In genomic region chr9:117018741-117019163, GRCm38 (mm10) we compare ENCODE assay signal across 9 mouse cellular contexts.
DNase-seq lines count a peak whose midpoint lies in the region; ATAC-seq and TF ChIP-seq lines count a peak whose summit lies in the region.
"Had no signal": no experiment of that assay in that cellular context is flagged by ENCODE, and none has a peak within 500 bp of the region (broad histone marks: within the 10 kb centered on the region; RNA-seq: fewer than 3 reads in every experiment).

No protein-coding gene starts in this region.

- intact Hi-C loops in gastrocnemius, adult 2 months (cut with DNase I), result no loop called here

- no peak overlapping the region for H3K4me3 ChIP-seq in gastrocnemius, adult 2 months
- H3K4me3 ChIP-seq in intestine, postnatal 0 days (ENCODE audit: low read depth, low read length), result no peak overlapping the region
- H3K4me3 ChIP-seq in liver, embryonic 16.5 days (ENCODE audit: low read depth, low read length), result peak overlapping the region; percentile 18
- no peak overlapping the region for H3K4me3 ChIP-seq in stomach, embryonic 16.5 days (replicated peaks; ENCODE audit: low read length)
- H3K4me3 ChIP-seq: megakaryocyte, embryonic 14.5 days had no signal

- 31% methylated on average over 2 of the region's 2 CpGs for WGBS in intestine, postnatal 0 days
- 33% methylated on average over 2 of the region's 2 CpGs for WGBS in liver, embryonic 16.5 days (ENCODE audit: insufficient replicate concordance)
- WGBS in stomach, embryonic 16.5 days, result 26% methylated on average over 2 of the region's 2 CpGs

- no peaks in the 10 kb centered on the region for H3K9me3 ChIP-seq in intestine, postnatal 0 days (ENCODE audit: control insufficient read depth)
- H3K9me3 ChIP-seq in liver, embryonic 16.5 days (replicated peaks; ENCODE audit: control insufficient read depth, low read length), result no peaks in the 10 kb centered on the region
- no peaks in the 10 kb centered on the region for H3K9me3 ChIP-seq in stomach, embryonic 16.5 days (replicated peaks; ENCODE audit: control insufficient read depth, low read length)

- peak overlapping the region; percentile 54 for H3K4me2 ChIP-seq in intestine, postnatal 0 days (replicated peaks; ENCODE audit: low read depth)
- H3K4me2 ChIP-seq in liver, embryonic 16.5 days (ENCODE audit: low read depth, low read length), result 0 out of 2 replicates have a peak overlapping the region, but pooled peaks have one; percentile 25
- H3K4me2 ChIP-seq in stomach, embryonic 16.5 days (ENCODE audit: low read depth, low read length), result no peak overlapping the region

- H3K9ac ChIP-seq in intestine, postnatal 0 days (ENCODE audit: low read depth, low read length), result no peak overlapping the region
- H3K9ac ChIP-seq in liver, embryonic 16.5 days (ENCODE audit: low read depth, low read length), result no peak overlapping the region
- no peak overlapping the region for H3K9ac ChIP-seq in stomach, embryonic 16.5 days (ENCODE audit: low read length)

- peaks cover 3% of the 10 kb centered on the region; the same call in 1 of the 2 replicates for H3K4me1 ChIP-seq in intestine, postnatal 0 days (replicated peaks; ENCODE audit: control insufficient read depth, insufficient read depth, low read length)
- no peaks in the 10 kb centered on the region; the same call in none of the 2 replicates for H3K4me1 ChIP-seq in liver, embryonic 16.5 days (ENCODE audit: control insufficient read depth, low read depth, low read length)
- H3K4me1 ChIP-seq in stomach, embryonic 16.5 days (ENCODE audit: control insufficient read depth, insufficient read depth, low read length), result peaks cover 14% of the 10 kb centered on the region
- H3K4me1 ChIP-seq: megakaryocyte, embryonic 14.5 days had no signal

- TF ChIP-seq CTCF in gastrocnemius, adult 2 months (IDR thresholded peaks at IDR 0.05), result no peak
- peak; percentile 37 for TF ChIP-seq CTCF in intestine, postnatal 0 days (IDR thresholded peaks at IDR 0.05; ENCODE audit: low read depth)

- peak; percentile 82 for ATAC-seq in intestine, postnatal 0 days
- peak; percentile 83 for ATAC-seq in liver, embryonic 16.5 days (ENCODE audit: low read depth)
- peak; percentile 79 for ATAC-seq in stomach, embryonic 16.5 days (ENCODE audit: insufficient read depth, low FRiP score)

- peak; percentile 45 for DNase-seq in gastrocnemius, adult 2 months
- no peak for DNase-seq in gastrocnemius, postnatal 4 days (ENCODE audit: low spot score in 2 of 2)
- peak; percentile 79 for DNase-seq in embryo, embryonic 10 days (ENCODE audit: low spot score)
- no peak for DNase-seq in layer of hippocampus, postnatal 25 days (ENCODE audit: extremely low spot score in 1 of 2, low spot score in 1 of 2)
- no peak for DNase-seq in ovary, postnatal 36 days (ENCODE audit: low spot score)

- peak overlapping the region; percentile 63 for H3K27ac ChIP-seq in gastrocnemius, adult 2 months
- H3K27ac ChIP-seq in intestine, postnatal 0 days (ENCODE audit: low read depth, low read length), result peak overlapping the region; percentile 61
- 0 out of 2 replicates have a peak overlapping the region, but pooled peaks have one; percentile 19 for H3K27ac ChIP-seq in liver, embryonic 16.5 days (ENCODE audit: low read length)
- H3K27ac ChIP-seq in stomach, embryonic 16.5 days (ENCODE audit: low read length), result peak overlapping the region; percentile 34; the same call in 1 of the 2 replicates

- no peaks in the 10 kb centered on the region for H3K36me3 ChIP-seq in intestine, postnatal 0 days (ENCODE audit: control insufficient read depth, insufficient read depth)
- H3K36me3 ChIP-seq in liver, embryonic 16.5 days (ENCODE audit: control insufficient read depth, insufficient read depth), result no peaks in the 10 kb centered on the region
- no peaks in the 10 kb centered on the region for H3K36me3 ChIP-seq in stomach, embryonic 16.5 days (ENCODE audit: control insufficient read depth, insufficient read depth, low read length)

- no peaks in the 10 kb centered on the region for H3K27me3 ChIP-seq in intestine, postnatal 0 days (replicated peaks; ENCODE audit: control insufficient read depth, insufficient read depth, low read length)
- H3K27me3 ChIP-seq in liver, embryonic 16.5 days (ENCODE audit: control insufficient read depth, insufficient read depth, low read depth, low read length), result no peaks in the 10 kb centered on the region
- no peaks in the 10 kb centered on the region for H3K27me3 ChIP-seq in stomach, embryonic 16.5 days (ENCODE audit: control insufficient read depth, insufficient read depth, low read length)
- H3K27me3 ChIP-seq: megakaryocyte, embryonic 14.5 days had no signal

Comparison
In these comparisons a context has a peak if more than half of its experiments do, and no peak if none do; other contexts are left out.
1. DNase-seq: peak in gastrocnemius, adult 2 months (single experiment) and embryo, embryonic 10 days (single experiment); none in gastrocnemius, postnatal 4 days (0 of 2), layer of hippocampus, postnatal 25 days (0 of 2) and ovary, postnatal 36 days (single experiment).
2. Peak in every context shown above with its lines, with median percentiles within 50 percentile points of each other: H3K27ac ChIP-seq and ATAC-seq.